Comparison of ENCODE assay signal across 45 mouse cellular contexts in the genomic region with DNA sequence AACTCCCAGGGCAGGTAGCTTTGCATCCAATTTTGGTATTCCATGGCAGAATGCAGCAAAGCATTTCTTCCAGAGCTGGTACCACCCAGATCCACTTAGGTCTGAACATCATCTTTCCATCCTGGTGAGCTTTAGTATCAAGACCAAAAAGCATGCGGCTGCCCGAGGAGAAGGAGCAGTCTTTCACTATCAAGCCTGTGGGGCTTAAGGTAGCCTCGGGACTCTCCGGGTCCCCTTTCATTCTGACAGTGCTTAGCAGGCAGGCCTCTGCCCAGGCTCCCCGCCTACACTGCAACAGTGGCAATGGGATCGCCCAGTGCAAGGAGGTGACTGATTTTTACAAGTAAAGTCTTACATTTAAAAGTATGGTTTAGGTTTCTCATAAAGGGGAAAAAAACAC. TPM values are rescaled to one million over a fixed set of nuclear protein-coding genes. Genes with fewer than 3 reads are reported as not detected.
"Had no signal": no experiment of that assay in that cellular context is flagged by ENCODE, and none has a peak within 500 bp of the region (broad histone marks: within the 10 kb centered on the region; RNA-seq: fewer than 3 reads in every experiment).

No protein-coding gene starts in this region.

- H3K27ac ChIP-seq: limb, embryonic 10.5 days; limb, embryonic 12.5 days; limb, embryonic 13.5 days; limb, embryonic 15.5 days; liver, embryonic 12.5 days; liver, embryonic 13.5 days; liver, embryonic 14.5 days; liver, embryonic 15.5 days; lung, embryonic 15.5 days; macrophage; midbrain, embryonic 10.5 days; midbrain, embryonic 12.5 days; midbrain, embryonic 13.5 days; midbrain, embryonic 15.5 days; neural tube, embryonic 12.5 days; neural tube, embryonic 13.5 days had no signal

- H3K27me3 ChIP-seq: limb, embryonic 12.5 days; limb, embryonic 13.5 days; limb, embryonic 15.5 days; liver, embryonic 12.5 days; liver, embryonic 13.5 days; liver, embryonic 15.5 days; lung, embryonic 15.5 days; megakaryocyte, embryonic 14.5 days; midbrain, embryonic 12.5 days; midbrain, embryonic 13.5 days; midbrain, embryonic 15.5 days; neural tube, embryonic 12.5 days; neural tube, embryonic 13.5 days had no signal

- ATAC-seq: liver, embryonic 12.5 days; liver, postnatal 0 days; lung, postnatal 0 days; midbrain, embryonic 13.5 days; midbrain, embryonic 15.5 days had no signal

- DNase-seq: left cerebral cortex, postnatal 4 days; liver; liver, embryonic 13.5 days; liver, postnatal 0 days; lung, adult 18-20 months; lung, adult 2 months; lung, embryonic 14.5 days; lung, postnatal 10 days; lung, postnatal 14 days; lung, postnatal 36 days; lung, postnatal 4 days; midbrain, embryonic 14.5 days had no signal

- H3K4me2 ChIP-seq: limb, embryonic 12.5 days; limb, embryonic 13.5 days; limb, embryonic 15.5 days; liver, embryonic 11.5 days; liver, embryonic 12.5 days; liver, embryonic 13.5 days; liver, embryonic 15.5 days; lung, embryonic 14.5 days; lung, embryonic 15.5 days; midbrain, embryonic 11.5 days; midbrain, embryonic 12.5 days; midbrain, embryonic 13.5 days; midbrain, embryonic 15.5 days; neural tube, embryonic 12.5 days; neural tube, embryonic 13.5 days had no signal

- H3K4me1 ChIP-seq: limb, embryonic 10.5 days; limb, embryonic 12.5 days; limb, embryonic 15.5 days; liver, embryonic 12.5 days; liver, embryonic 13.5 days; liver, embryonic 15.5 days; lung, embryonic 15.5 days; midbrain, embryonic 10.5 days; midbrain, embryonic 12.5 days; midbrain, embryonic 13.5 days; midbrain, embryonic 15.5 days; neural tube, embryonic 12.5 days had no signal

- H3K9ac ChIP-seq: limb, embryonic 12.5 days; limb, embryonic 13.5 days; limb, embryonic 15.5 days; liver, embryonic 12.5 days; liver, embryonic 13.5 days; liver, embryonic 14.5 days; liver, embryonic 15.5 days; liver, postnatal 0 days; lung, embryonic 14.5 days; lung, embryonic 15.5 days; midbrain, embryonic 12.5 days; midbrain, embryonic 13.5 days; midbrain, embryonic 15.5 days; neural tube, embryonic 12.5 days; neural tube, embryonic 13.5 days had no signal

- H3K4me3 ChIP-seq: limb, embryonic 10.5 days; limb, embryonic 12.5 days; limb, embryonic 13.5 days; limb, embryonic 15.5 days; liver, embryonic 12.5 days; liver, embryonic 13.5 days; liver, embryonic 15.5 days; lung, embryonic 15.5 days; megakaryocyte, embryonic 14.5 days; midbrain, embryonic 10.5 days; midbrain, embryonic 12.5 days; midbrain, embryonic 13.5 days; midbrain, embryonic 15.5 days; myocyte; neural tube, embryonic 12.5 days; neural tube, embryonic 13.5 days had no signal

- H3K9me3 ChIP-seq: limb, embryonic 10.5 days; limb, embryonic 12.5 days; limb, embryonic 13.5 days; limb, embryonic 15.5 days; liver, embryonic 12.5 days; liver, embryonic 13.5 days; liver, embryonic 15.5 days; lung, embryonic 15.5 days; megakaryocyte, embryonic 14.5 days; midbrain, embryonic 10.5 days; midbrain, embryonic 12.5 days; midbrain, embryonic 13.5 days; midbrain, embryonic 15.5 days; neural tube, embryonic 12.5 days; neural tube, embryonic 13.5 days had no signal

RNA-seq across cellular contexts. Expression of gene Mogat1, which starts 58.2 kb away (rescaled TPM):
- total RNA-seq: left cerebral cortex, postnatal 10 days; left cerebral cortex, postnatal 14 days; left cerebral cortex, postnatal 25 days; left cerebral cortex, postnatal 36 days; left cerebral cortex, postnatal 4 days; megakaryocyte progenitor cell, adult 5-6 weeks; megakaryocyte, adult 5-6 weeks; megakaryocyte-erythroid progenitor cell, adult 5-6 weeks; monocyte, adult 5-6 weeks had no signal
- polyA plus RNA-seq: limb, embryonic 11.5 days; limb, embryonic 12.5 days; limb, embryonic 13.5 days; liver, embryonic 11.5 days; liver, embryonic 12.5 days; liver, embryonic 13.5 days; liver, embryonic 15.5 days; liver, embryonic 16.5 days; liver, postnatal 0 days; lung, embryonic 14.5 days; lung, embryonic 16.5 days; macrophage; midbrain, embryonic 11.5 days; midbrain, embryonic 12.5 days; myocyte; neural tube, embryonic 11.5 days; neural tube, embryonic 13.5 days had no signal

RNA-seq across cellular contexts. Expression of gene BC035947, which starts 59.4 kb away (rescaled TPM):
- total RNA-seq: liver, adult 2 months; megakaryocyte progenitor cell, adult 5-6 weeks; megakaryocyte, adult 5-6 weeks; megakaryocyte-erythroid progenitor cell, adult 5-6 weeks; monocyte, adult 5-6 weeks had no signal
- polyA plus RNA-seq: liver, adult 2 months; liver, embryonic 11.5 days; liver, embryonic 12.5 days; liver, embryonic 13.5 days; liver, embryonic 16.5 days; liver, postnatal 0 days; macrophage; myocyte had no signal
